Mouse (Mus musculus): ENCODE results near the gene Lrrc59.
"Not testable (repeated sequence)": the region's sequence is repeated elsewhere in the genome, so short reads cannot be mapped to it uniquely, and the experiment has no call there.

Lrrc59 gene

GRCm38 (mm10) chr11:94631969-94632368 lies 2.4 kb downstream of the Lrrc59 start:
- no peak for DNase-seq

GRCm38 (mm10) chr11:94632988-94633387 lies 3.4 kb downstream of the Lrrc59 start:
- no peak for DNase-seq

GRCm38 (mm10) chr11:94634431-94634830 lies 4.9 kb downstream of the Lrrc59 start:
- peak; percentile 65 for DNase-seq

GRCm38 (mm10) chr11:94644461-94645219 lies 15.1 kb downstream of the Lrrc59 start:
- no peak for DNase-seq

- DNase-seq = no peak
Observed at GRCm38 (mm10) chr11:94646457-94646856, 16.9 kb downstream of the Lrrc59 start.

- not testable (repeated sequence) for DNase-seq
Observed at GRCm38 (mm10) chr11:94651241-94651640, 21.7 kb downstream of the Lrrc59 start.

- no peak for DNase-seq
Observed at GRCm38 (mm10) chr11:94652973-94653372, 23.4 kb downstream of the Lrrc59 start.

GRCm38 (mm10) chr11:94653663-94654436 lies 24.3 kb downstream of the Lrrc59 start, which contains the start of the genes Mrpl27 and Eme1:
TSS of gene Mrpl27 (plus strand) at chr11:94653767.
TSS of gene Eme1 (minus strand) at chr11:94653964.
- DNase-seq = peak; percentile 90

- no peak for DNase-seq
Observed at GRCm38 (mm10) chr11:94661344-94661743, 31.8 kb downstream of the Lrrc59 start.

GRCm38 (mm10) chr11:94665281-94665680 lies 35.7 kb downstream of the Lrrc59 start:
- DNase-seq = no peak

- DNase-seq = no peak
Observed at GRCm38 (mm10) chr11:94674984-94675383, 45.4 kb downstream of the Lrrc59 start.

GRCm38 (mm10) chr11:94675446-94675845 lies 45.9 kb downstream of the Lrrc59 start:
- no peak for DNase-seq

- no peak for DNase-seq
Observed at GRCm38 (mm10) chr11:94676308-94676707, 46.7 kb downstream of the Lrrc59 start.

GRCm38 (mm10) chr11:94676754-94677606 lies 47.4 kb downstream of the Lrrc59 start, which contains the start of gene Xylt2:
TSS of gene Xylt2 (minus strand) at chr11:94677515.
- peak; percentile 96 for DNase-seq

GRCm38 (mm10) chr11:94677607-94678145 lies 48.1 kb downstream of the Lrrc59 start:
- DNase-seq = no peak

GRCm38 (mm10) chr11:94680639-94681038 lies 51.1 kb downstream of the Lrrc59 start:
- no peak for DNase-seq

GRCm38 (mm10) chr11:94681640-94682039 lies 52.1 kb downstream of the Lrrc59 start:
- no peak for DNase-seq

GRCm38 (mm10) chr11:94682427-94682826 lies 52.9 kb downstream of the Lrrc59 start:
- DNase-seq = no peak

GRCm38 (mm10) chr11:94687178-94687577 lies 57.6 kb downstream of the Lrrc59 start:
- DNase-seq = no peak

- DNase-seq = not testable (repeated sequence)
Observed at GRCm38 (mm10) chr11:94692502-94692901, 62.9 kb downstream of the Lrrc59 start.

Data from kidney, postnatal 14 days (tissue).